In the genomic region with DNA sequence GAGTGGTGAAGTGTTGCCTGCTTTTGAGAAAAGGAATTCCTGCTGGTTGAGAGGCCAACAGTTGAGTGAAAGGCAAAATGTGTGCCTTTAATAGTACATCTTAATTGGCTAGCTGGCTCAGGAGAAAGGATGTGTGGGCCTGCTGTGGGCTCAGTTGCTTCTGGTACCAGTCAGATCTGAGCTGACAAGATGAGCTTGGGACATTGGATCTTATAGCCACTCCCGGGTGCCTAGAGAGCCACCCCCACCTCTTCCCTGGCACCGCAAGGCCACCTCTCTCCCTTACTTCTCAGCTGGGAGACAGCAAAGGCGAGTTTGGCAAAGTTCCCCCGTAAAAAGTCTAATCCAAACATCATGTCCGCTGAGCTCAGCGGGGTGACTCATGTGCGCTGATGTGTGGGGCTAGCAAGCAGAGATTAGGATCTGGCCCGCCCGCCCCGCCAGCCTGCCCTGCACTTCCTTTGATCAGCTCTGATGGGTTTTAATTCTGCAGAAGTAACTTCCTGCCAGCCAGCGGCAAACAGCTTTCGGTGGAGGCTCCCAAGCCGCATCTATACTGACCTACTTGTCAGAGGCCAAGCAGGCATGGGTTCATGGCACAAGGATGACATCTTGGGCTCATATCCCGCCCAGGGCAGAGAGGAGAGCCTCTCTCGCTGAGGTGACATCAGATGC, we compare ENCODE assay signal across 8 mouse cellular contexts. TPM values are rescaled to one million over a fixed set of nuclear protein-coding genes. Genes with fewer than 3 reads are reported as not detected.
DNase-seq lines count a peak whose midpoint lies in the region; ATAC-seq and TF ChIP-seq lines count a peak whose summit lies in the region.

No protein-coding gene starts in this region.

- H3K27me3 ChIP-seq in forebrain, embryonic 13.5 days, result no peaks in the 10 kb centered on the region

- peaks cover 32% of the 10 kb centered on the region for H3K4me1 ChIP-seq in forebrain, embryonic 13.5 days

- peak overlapping the region; percentile 51 for H3K27ac ChIP-seq in forebrain, embryonic 13.5 days
- H3K27ac ChIP-seq in left cerebral cortex, adult 2 months, result no peak overlapping the region
- peak overlapping the region; percentile 42 for H3K27ac ChIP-seq in macrophage

- ATAC-seq in forebrain, embryonic 13.5 days, result peak; percentile 63

- no peaks in the 10 kb centered on the region for H3K9me3 ChIP-seq in forebrain, embryonic 13.5 days (replicated peaks)

- no peaks in the 10 kb centered on the region for H3K36me3 ChIP-seq in forebrain, embryonic 13.5 days (ENCODE audit: poor library complexity, severe bottlenecking)
- H3K36me3 ChIP-seq in macrophage (ENCODE audit: inconsistent target), result no peaks in the 10 kb centered on the region

- no peak for TF ChIP-seq CTCF in left cerebral cortex, adult 2 months (IDR thresholded peaks at IDR 0.05)

- 7% methylated on average over 15 of the region's 15 CpGs for WGBS in forebrain, embryonic 13.5 days
- 6% methylated on average over 15 of the region's 15 CpGs for WGBS in macrophage (ENCODE audit: missing documents)

- peak overlapping the region; percentile 50 for H3K4me2 ChIP-seq in forebrain, embryonic 13.5 days

- H3K79me2 ChIP-seq in macrophage (ENCODE audit: inconsistent target), result no peaks in the 10 kb centered on the region

- H3K4me3 ChIP-seq in forebrain, embryonic 13.5 days, result peak overlapping the region; percentile 6; the same call in 1 of the 2 replicates
- peak overlapping the region; percentile 14; the same call in 1 of the 2 replicates for H3K4me3 ChIP-seq in left cerebral cortex, adult 2 months
- H3K4me3 ChIP-seq in macrophage (ENCODE audit: inconsistent target), result no peak overlapping the region

- peak; percentile 72 to 77 for DNase-seq in B cell, adult 2 months
- peak; percentile 78 for DNase-seq in adipocyte (ENCODE audit: low spot score)
- peak; percentile 42 to 53 for DNase-seq in heart, postnatal 14 days
- DNase-seq in left cerebral cortex, adult 2 months (ENCODE audit: extremely low spot score in 1 of 2, low spot score in 2 of 2), result peak; percentile 38 to 43
- DNase-seq in right cerebral cortex, adult 18-20 months, result peak; percentile 46
- DNase-seq in urinary bladder, postnatal 25 days (ENCODE audit: low spot score), result peak; percentile 73

- peak overlapping the region; percentile 26; the same call in 1 of the 2 replicates for H3K9ac ChIP-seq in forebrain, embryonic 13.5 days

- intact Hi-C loops in heart, postnatal 14 days (cut with DNase I), result no loop called here
- intact Hi-C loops in left cerebral cortex, adult 2 months (cut with DNase I), result no loop called here

RNA-seq across cellular contexts. Expression of gene Eml4, which starts 38.4 kb away (rescaled TPM):
- 26.7 and 30.1 TPM in 2 replicates for polyA plus RNA-seq in forebrain, embryonic 13.5 days (2015; fragmentation: Nextera tagmentation; extraction: Ambion mirVana)
- 1 to 10 TPM; 8.3 TPM for total RNA-seq in heart, postnatal 14 days (2021)
- 10 to 100 TPM; 23.2 to 24.2 TPM for total RNA-seq in left cerebral cortex, adult 2 months (2021)
- total RNA-seq in macrophage (2018; cell fraction: chromatin; rRNA removed), result 10 to 100 TPM; 25.9 to 51.5 (median 42.5) TPM
- 10 to 100 TPM in 24 of 26 experiments, 1 to 10 TPM in 2; 9.3 to 18.3 (median 12.9) TPM for total RNA-seq in macrophage (2018; cell fraction: cytosol; rRNA removed)
- 10 to 100 TPM; 18.2 to 45.5 (median 30.2) TPM for total RNA-seq in macrophage (2018; cell fraction: nucleus; rRNA removed)
- 12.7 to 14.7 TPM (median 12.8 TPM) in 3 replicates for polyA plus RNA-seq in macrophage (2018)
